Mouse (Mus musculus): ENCODE measurements at regions not wholly inside any gene's neighbourhood (a gene's known extent, or its start where the extent isn't known, plus 50 kb on each side); places are given as distances from the start of the nearest gene placed in this dataset.
"Not testable (repeated sequence)": the region's sequence is repeated elsewhere in the genome, so short reads cannot be mapped to it uniquely, and the experiment has no call there.

DNA sequence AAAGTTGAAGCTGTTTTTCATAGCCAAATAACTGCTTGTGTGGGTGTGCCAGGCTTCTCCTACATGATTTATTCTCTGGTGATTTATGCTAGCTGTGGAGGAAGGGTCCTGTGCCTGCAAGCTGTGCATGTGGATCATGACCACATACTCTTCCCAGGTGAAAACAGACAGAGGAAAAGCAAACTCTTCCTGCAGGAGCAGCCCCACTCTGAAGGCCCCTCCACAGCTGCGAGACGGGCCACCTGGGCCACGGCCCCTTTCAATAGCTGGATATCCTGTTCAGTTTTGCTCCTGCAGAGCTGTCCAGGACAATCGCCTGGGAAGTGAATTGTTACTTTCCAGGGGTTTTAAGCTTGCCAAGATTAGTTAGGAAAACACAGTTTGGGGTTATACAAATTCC lies 722.3 kb upstream of the Marcks start:
- no peak for ATAC-seq

DNA sequence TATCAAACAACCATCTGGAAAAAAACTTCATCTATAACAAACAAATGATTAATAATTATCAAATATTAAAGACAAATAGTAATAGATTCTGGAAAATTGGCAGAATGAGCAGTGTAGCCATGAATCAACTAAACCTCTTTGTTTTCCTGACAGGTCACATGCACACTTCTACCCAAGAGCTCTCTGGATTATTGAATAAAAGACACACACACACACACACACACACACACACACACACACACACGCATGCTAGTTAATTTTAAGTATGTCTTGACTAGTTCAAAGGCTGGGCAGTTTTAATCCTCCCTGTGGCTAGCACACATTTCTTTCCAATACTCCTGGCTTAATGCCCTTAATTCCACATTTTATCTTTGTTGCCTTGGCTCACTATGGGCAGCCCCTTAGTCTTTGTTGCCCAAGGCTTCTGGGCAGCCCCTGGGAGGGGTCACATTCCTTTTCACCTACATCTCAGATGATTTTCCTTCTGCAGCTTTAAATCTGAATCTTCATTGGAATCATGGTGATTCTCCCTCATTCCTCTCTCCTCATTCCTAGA lies 710.6 kb upstream of the Marcks start:
- ATAC-seq = no peak

DNA sequence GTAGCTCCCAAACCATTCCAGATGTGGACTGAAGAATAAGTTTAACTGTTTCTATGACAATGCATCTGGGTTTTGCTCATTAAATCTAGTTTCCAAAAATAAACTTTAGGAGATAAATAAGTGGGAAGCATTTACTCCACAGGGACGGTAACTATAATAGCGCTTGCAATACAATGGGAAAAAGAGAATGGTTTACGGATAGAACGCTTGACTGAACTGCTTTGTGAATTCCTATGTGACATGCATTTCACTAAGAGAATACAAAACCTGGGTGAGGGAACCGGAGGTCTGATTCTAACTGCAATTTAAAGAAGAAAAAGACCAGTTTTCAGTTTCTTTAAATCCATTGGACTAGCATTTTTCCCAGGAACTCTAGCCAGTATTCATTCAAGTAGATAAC lies 704.1 kb upstream of the Marcks start:
- no peak for ATAC-seq

DNA sequence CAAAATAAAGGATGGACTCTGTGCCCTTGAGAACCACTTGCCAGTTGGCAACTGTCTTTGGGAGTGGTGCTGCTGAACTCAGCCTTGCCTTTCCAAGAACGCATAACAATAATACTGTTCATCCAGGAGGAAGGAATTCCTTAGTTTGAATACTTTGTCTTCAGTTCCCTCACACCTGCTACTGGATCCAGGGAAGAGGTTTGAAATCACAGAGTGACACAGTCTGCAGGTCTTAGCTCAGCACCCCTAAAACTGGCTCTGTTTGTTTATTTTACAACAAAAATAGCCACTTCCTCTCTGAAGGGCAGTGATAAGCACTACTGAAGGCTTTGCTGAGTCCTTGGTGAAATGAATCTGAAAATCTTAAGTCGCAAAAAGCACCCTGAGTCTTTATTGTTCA lies 703.1 kb upstream of the Marcks start:
- ATAC-seq = no peak

DNA sequence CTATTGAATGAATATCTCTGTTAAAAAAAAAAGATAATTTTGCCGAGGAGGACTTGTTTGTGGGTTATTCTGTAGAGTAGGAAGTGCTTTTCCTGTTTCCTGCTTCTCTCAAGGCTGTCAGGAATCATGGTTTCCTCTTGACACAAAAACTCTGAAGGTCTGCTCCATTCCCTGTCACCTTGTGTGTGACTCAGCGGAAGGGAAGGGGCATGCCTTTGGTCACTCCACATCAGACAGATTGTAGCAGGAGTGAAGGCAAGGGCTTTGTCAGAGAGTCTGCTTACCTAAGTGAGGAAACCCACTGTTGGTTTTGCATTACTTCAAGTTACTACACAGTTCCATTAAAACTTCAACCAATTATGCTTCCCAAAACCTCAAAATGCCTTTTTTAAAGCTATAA lies 699.0 kb upstream of the Marcks start:
- no peak for ATAC-seq

DNA sequence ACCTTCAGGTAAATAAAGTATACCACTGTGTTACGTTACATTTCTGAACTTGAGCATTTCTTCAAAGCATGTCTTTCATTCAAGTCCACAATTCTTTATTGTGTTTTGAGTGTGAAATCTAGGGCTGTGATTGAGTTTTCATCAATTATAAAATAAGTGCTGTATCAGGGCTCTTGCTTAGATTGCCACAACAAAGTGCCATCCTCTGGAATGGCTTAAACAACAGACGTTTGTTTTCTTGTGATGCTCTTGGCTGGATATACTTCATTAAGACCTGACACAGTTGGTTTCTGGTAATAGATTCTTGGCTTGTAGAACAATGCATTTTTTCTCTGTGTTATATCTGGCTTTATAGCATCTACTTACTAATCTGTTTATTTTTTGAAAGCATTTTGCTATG lies 674.3 kb upstream of the Marcks start:
- no peak for ATAC-seq

DNA sequence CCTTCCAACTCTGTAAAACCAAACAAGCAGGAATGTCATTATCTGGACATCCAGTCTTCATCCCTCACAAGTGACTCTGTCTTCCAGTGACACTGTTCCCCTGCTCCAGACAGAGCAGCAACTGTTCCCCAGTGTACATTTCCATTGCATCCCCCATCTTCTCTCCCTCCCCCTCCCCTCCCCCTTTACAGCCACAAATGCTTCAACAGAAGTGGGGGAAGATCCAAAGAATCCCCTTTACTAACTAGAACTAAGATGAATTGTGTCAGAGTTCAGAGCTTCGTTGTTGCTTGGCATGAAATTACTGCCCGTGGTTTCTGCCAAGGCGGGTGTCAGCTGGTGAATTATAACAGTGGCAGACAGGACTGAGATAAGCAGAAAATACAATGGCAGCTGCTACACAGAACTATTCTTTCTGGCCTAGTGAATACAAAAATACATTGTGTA lies 673.7 kb upstream of the Marcks start:
- ATAC-seq = no peak

DNA sequence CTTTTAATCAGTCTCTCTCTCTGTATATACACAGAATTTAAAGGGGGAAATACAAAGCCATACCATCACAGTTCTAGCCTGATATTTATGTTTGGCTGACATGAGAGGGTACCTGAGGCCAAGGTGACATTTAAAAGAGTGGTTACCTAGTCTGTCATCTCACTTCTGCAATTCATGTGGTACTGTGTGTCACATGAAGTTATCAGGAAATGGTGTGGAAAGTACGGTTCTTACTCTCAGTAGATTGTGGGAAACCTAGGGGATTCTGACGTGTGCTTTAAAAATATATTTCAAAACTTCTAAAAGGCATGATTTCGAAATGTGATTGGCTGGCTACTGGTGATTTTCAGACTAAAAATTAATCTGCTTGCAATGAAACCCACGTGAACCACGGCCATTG lies 673.1 kb upstream of the Marcks start:
- no peak for ATAC-seq

DNA sequence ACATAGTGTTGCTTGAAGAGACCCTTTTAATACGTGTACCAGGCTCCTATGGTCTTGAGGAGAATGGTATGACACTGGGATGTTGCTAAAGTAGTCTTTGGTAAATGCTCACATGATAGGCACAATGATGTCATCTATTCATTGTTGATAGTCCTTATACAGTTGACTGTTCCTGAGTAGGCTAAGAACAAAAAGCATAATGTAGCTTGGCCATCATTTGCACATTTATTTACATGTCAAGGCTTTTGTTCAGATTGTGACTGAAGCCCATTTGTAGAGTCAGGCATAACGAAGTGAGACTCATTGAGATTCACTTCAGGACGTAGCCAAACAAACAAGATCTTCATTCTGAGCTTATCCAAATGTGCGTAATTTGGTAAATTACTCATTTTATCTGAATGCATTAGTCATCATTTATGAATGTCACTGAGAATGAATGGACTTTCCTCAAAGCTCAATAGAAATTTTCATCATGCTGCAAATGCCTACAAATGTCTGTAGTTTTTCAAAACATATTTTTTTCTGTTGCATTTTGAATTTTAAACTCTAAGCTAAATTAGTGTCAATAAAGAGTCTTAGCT lies 664.6 kb upstream of the Marcks start:
- no peak for ATAC-seq

DNA sequence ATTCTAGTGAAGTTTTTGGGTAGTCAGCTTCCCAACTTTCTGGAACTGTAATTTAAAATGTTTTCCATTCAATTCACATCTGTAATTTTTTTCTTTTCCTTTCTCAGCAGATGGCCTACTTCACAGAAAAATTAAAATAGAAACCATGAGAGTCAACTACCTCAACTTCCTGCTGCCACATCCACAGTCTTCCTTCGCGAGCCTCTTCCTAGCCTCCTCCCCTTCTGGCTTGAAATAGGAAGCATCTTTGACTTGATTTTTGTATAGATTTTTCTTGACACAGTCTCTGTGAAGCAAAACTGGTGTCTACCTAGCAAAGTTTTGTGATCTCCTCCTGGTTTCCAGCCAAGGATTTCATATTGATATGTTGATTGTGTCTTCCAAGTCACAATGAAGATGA lies 660.7 kb upstream of the Marcks start:
- no peak for ATAC-seq

DNA sequence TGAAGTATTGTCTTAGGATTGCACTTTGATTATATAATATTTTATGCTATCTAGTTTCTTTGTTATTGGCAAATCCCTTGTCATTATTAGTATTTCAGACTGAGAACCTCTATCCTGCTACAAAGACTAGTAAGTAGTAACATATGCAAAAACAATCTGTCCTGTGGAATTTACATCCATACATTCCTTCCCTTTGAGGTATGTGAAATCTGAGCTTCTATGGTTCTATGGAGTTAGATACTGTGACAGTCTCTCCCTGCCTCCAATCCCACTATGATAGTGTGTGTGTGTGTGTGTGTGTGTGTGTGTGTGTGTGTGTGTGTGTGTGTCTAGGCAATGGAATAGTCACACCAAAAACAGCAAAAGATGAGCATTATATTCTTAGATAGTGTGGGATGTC lies 659.6 kb upstream of the Marcks start:
- no peak for ATAC-seq

DNA sequence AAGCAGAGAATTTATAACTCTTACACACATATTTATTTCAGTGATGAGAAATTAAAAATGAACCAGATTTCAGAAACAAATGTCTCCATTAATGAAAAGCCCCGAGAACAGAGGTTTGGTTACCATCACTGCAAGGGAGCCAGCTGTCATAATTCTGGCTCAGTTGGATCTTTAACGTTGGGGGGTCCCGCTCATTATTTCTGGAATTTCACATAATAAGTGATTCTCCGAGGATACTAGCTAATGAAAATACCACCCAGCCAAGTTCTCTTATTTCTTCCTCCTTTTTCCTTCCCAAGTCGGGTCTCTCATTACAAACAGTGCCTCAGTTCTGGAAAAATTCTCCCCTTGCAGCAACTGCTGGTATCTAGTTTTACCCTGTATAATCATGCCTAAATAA lies 659.0 kb upstream of the Marcks start:
- no peak for ATAC-seq

DNA sequence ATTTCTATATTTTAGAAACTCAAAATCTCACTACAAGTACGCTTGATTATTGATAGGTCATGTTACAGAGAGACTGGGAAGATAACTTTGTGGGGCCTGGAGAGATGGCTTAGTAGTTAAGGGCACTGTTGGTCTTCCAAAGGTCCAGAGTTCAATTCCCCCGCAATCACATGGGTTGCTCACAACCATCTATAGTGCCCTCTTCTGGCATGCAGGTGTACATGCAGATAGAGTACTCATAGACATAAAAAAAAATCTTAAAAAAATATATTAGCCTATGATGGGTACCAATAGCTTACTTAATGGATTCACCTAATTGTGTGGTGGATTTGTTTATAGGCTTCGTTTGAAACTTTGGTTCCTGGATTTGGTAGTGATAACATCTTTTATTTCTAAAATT lies 654.2 kb upstream of the Marcks start:
- no peak for ATAC-seq

DNA sequence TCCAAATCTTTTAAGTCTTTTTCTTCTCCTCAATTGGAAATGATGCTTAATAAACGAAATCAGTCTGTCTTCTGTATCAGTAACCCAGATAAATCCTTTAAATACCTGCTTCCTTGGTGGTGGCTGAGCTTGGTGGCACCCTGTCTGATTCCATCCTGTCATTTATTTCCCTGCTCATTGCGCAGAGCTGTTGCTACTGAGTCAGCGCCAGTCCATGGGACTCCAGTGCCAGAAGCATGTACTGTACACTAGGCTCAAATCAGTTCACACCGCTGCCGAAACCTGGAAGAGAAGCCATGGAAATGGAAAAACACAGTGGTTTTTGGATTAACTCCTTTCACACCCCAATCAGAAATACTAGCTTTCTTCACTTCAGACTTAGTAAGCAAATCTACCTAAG lies 649.3 kb upstream of the Marcks start:
- no peak for ATAC-seq

DNA sequence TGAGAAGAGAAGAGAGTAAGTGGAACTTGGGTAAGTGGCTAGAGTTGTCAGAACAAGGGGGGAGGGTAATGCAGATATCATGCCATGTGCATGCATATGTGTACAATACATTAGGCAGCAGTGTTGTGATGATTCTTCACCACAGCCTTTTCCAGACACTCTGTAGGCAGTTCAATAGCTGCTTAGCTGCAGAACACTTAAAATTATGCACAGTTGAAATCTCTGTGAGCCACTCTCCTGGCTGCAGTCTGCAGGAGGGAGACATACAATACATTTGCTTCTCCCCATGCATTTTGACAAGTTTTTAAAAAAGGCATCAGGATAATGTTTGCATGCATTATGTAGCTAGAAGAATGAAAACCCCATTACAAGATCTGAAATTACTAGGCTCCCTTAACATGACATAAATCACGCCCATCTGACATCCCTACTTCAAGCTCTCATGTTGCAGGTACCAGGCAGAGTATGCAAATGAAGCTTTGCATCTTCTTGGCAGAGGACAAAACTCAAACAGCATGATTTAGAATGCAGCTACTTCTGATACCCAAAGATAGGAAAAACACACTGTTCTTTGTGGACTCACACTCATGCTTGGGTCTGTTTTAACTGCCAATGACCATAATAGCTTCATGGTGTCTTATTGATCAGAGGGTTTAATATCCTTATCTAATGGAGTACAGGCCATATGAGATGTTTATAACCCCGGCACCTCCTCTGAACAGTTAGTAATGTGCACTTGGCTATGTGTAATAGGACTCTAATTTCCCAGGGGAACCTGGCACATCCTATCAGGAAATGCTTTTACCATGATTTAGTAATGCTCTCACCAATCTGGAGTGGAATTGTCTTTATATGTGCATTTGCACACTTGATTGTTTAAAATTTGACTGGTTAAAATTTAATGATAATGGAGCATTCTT lies 640.9 kb upstream of the Marcks start:
- no peak for ATAC-seq

DNA sequence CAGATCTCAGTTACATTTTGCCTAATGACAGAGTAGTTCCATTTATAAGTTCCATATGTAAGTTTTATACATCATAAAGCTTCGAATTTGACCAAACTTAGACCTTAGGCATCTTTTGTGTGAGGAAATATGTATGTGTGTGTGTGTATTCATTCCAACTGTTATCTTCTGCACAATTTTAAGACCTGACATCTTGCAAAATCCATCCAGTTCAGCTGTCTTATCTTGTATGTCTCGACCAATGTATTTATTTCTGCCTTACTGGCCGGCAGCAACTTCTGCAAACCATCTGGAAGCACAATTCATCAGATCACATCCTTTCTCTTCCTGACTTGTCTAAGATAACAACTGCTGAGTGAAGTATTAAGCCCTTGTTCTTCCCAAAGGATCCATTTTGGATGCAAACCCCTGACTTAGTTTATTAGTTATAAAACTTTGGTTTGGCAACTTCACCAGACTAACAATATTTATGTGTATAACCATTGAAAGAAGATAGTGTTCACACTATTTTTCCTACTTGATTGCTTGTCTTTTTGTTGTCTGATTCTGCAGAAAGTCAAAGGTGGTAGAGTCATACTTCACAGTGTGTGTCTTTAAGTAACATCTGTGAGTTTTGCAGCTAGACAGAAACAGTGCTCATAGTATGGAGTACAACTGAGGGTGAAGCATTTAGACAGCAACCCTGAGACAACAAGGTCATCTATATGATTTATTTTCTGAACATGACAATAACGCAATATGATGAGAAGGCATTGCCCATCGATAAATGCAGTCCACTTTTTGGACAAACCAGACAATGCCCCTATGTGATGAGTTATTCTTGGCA lies 622.0 kb upstream of the Marcks start:
- no peak for ATAC-seq

DNA sequence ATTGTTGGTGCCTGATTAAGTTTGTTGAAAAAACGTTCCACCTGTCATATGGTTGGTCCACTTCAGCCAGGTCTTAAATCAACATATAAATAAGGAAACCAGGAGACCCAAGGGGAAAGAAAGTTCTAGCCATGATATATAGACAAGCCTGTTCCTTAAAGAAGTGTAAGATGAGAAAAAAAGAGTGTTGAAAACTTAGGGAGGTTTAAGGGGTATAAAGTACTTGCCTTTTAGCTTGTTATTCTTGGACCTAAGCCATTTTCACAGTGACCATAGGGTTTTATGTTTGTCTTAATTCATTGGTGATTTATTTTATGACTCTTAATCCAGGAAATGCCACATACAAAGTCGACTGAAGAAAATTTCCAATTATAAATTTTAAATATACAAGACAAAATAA lies 602.9 kb upstream of the Marcks start:
- no peak for ATAC-seq

DNA sequence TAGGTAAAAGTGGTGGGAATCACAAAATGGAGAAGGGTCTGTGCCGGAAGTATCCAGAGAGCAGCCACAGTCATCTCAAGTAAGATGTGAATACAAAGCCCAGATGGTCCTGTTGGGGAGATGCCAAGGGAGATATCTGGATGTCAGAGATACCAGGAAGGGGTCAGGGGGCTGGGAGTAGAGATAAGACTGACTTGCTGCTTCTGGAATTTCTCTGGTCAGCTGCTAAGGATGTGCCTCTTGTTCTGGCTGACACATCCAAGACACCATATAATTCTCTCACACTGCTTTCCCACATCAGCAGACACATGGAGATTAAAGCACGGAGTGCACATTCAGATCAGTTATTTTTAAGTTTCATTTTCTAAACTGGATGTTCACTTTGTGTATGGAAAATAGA lies 600.3 kb upstream of the Marcks start:
- no peak for ATAC-seq

DNA sequence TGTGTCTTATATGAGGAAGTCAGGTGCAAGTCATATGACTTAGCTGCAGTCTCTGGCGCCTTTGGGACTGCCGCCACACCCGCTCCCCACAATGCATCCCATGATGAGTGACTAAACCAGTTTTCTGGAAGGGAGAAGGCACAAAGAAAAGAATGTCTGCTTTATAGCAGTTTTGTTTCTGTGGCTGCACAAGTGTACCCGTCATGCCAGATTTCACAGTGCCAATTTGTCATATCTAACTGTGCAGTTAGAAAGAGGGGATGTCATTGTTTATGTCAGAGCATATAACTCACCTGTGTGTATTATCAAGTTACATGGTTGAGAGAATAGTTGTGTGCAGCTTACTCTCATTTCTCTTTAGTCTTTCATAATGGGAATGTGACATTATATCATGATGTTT lies 586.9 kb upstream of the Marcks start:
- ATAC-seq = no peak

DNA sequence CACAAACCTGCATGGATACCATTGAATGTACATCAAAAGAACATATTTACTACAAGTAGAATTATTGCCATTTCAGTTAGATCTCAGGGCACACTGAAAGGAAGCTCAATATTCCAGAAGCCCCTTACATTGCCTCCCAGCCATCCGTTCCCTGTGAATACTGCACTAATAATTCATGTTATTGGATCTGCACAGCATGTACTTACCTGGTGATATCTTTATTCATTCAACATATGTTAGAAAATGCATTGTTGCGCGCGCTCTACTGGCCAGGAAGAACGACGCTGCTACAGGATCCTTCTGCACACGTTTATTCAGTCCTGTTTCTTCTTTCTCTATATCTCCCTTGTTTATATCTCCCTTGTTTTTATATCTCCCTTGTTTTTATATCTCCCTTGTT lies 586.3 kb upstream of the Marcks start:
- not testable (repeated sequence) for ATAC-seq

DNA sequence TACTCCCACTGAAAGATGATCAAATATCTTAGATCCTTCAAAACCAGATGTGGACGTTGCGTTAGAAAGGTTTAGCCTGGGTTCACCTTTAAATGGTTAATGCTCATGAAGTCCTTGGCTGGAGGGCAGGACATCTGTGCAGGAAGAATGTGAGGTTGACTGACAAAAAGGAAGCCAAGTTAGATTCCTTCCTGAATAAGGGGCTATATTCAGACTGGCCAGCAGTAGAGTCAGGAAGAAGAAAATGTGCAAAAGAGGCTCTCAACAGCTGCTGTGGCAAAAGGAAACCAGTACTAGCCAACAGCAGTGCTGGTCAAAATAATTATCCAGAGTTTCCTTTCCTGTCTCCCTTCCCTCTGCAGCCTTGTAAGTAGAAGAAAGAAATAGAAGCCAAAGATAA lies 582.0 kb upstream of the Marcks start:
- ATAC-seq = no peak

DNA sequence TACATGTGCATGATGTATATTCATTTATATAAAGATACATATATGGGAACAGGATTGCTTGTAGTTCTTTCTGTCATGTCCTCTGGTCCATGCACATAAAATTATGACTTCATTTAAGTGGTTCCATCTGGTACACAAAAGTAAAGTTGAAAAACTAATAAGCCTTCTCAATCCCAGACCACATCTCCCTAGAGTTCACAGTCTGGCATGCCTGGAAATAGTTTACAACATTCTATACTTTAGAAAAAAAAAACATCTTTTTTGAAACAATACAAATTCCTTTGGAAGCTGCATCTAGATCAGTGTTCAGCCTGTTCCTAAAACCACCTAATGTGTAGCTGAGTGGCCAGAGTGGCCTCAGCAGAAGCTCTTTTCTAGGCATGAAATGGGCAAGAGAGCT lies 578.2 kb upstream of the Marcks start:
- no peak for ATAC-seq

DNA sequence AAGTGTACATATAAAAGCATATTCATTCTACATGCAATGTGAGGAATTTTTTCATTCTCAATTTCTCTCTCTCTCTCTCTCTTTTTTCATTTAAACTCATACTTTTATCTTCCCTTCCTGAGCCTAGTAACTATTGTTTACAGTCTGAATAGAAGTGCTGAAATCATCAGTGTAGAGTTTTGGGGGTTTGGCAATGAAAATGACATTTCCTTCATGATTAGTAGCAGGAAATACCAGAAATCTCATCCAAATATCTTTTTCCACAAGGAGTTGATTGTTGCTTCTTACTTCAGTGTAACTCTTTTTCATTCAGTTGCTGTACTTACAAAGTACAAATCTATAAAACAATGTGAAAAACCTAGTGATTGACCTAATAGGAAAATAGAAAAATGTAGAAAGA lies 572.7 kb upstream of the Marcks start:
- ATAC-seq = no peak

All from CD4-positive, CD25-positive, alpha-beta regulatory T cell, adult 4 months (primary cell).